Mouse (Mus musculus) MEL (cell line): Measurements from ENCODE around the gene Sorbs2. TPM values are rescaled to one million over a fixed set of nuclear protein-coding genes. Genes with fewer than 3 reads are reported as not detected.

Experiments used
- DNase-seq: peaks from one replicate; pipeline ENCODE4 v3.0.0; 2011; ENCODE audit warnings: low read depth, low spot score
- H3K27ac ChIP-seq: 2 replicates; pipeline ENCODE4 v1.5.1; 2012; ENCODE audit warnings: low read depth, mild to moderate bottlenecking, control low read depth, low read length, moderate library complexity; ENCODE audit not compliant: control insufficient read depth
- H3K27me3 ChIP-seq, 2 experiments: fragments of 150-350 bp in 1 of 2; sonication (generic) in 1 of 2; 2 replicates each; pipeline ENCODE4 v1.6.1; 2012; ENCODE audit warnings: low read length in 2 of 2, mild to moderate bottlenecking in 2 of 2, improper control_type of control experiment in 1 of 2, moderate library complexity in 1 of 2; ENCODE audit not compliant: insufficient read depth in 2 of 2, control insufficient read depth in 1 of 2
- H3K36me3 ChIP-seq, 2 experiments: 2 replicates each; pipeline ENCODE4 v1.6.1; 2012 to 2014; ENCODE audit warnings: low read length in 2 of 2, improper control_type of control experiment in 1 of 2, inconsistent platforms in 1 of 2, mild to moderate bottlenecking in 1 of 2; ENCODE audit not compliant: insufficient read depth in 2 of 2, control insufficient read depth in 1 of 2
- H3K4me1 ChIP-seq, 2 experiments: fragments of 150-350 bp in 1 of 2; sonication (generic) in 1 of 2; 2 replicates each; pipeline ENCODE4 v1.6.1; 2012; ENCODE audit warnings: low read length in 2 of 2, improper control_type of control experiment in 1 of 2, mild to moderate bottlenecking in 1 of 2; ENCODE audit not compliant: insufficient read depth in 2 of 2, control insufficient read depth in 1 of 2
- H3K4me3 ChIP-seq, 2 experiments: fragments of 150-350 bp in 1 of 2; sonication (generic) in 1 of 2; 2 replicates each; pipeline ENCODE4 v1.5.1; 2012; ENCODE audit warnings: low read depth in 2 of 2, low read length in 2 of 2, mild to moderate bottlenecking in 2 of 2, moderate library complexity in 2 of 2, control low read depth in 1 of 2, improper control_type of control experiment in 1 of 2; ENCODE audit not compliant: control insufficient read depth in 1 of 2, insufficient read depth in 1 of 2
- H3K79me2 ChIP-seq: 2 replicates; pipeline ENCODE4 v1.6.1; 2012; ENCODE audit warnings: mild to moderate bottlenecking, low read length, moderate library complexity; ENCODE audit not compliant: control insufficient read depth, poor library complexity, insufficient read depth
- H3K9ac ChIP-seq: 2 replicates; pipeline ENCODE4 v1.6.1; 2012; ENCODE audit warnings: low read depth, mild to moderate bottlenecking, control low read depth, low read length, moderate library complexity; ENCODE audit not compliant: control insufficient read depth, poor library complexity, severe bottlenecking
- H3K9me3 ChIP-seq: fragments of 150-350 bp; sonication (generic); replicated peaks from 2 replicates; pipeline ENCODE4 v1.6.1; 2012; ENCODE audit warnings: mild to moderate bottlenecking, low read length, improper control_type of control experiment, moderate library complexity; ENCODE audit not compliant: insufficient read depth
- BHLHE40 ChIP-seq: IDR thresholded peaks from 2 replicates; pipeline ENCODE4 v1.6.1; 2012; ENCODE audit warnings: low read depth, mild to moderate bottlenecking, inconsistent platforms, low read length, improper control_type of control experiment, borderline replicate concordance
- CHD1 ChIP-seq: IDR thresholded peaks from 2 replicates; pipeline ENCODE4 v1.6.1; 2012; ENCODE audit warnings: low read depth, mild to moderate bottlenecking, inconsistent platforms, low read length, improper control_type of control experiment
- ELF1 ChIP-seq: IDR thresholded peaks from 2 replicates; pipeline ENCODE4 v1.6.1; 2014; ENCODE audit warnings: low read depth, mild to moderate bottlenecking, inconsistent platforms, low read length, improper control_type of control experiment, moderate library complexity
- EP300 ChIP-seq, 2 experiments: IDR thresholded peaks; 2 replicates each; pipeline ENCODE4 v1.6.1; 2011; ENCODE audit warnings: improper control_type of control experiment in 2 of 2, low read length in 2 of 2, low read depth in 1 of 2, mild to moderate bottlenecking in 1 of 2
- ETS1 ChIP-seq: IDR thresholded peaks from 2 replicates; pipeline ENCODE4 v1.6.1; 2012; ENCODE audit warnings: low read depth, mild to moderate bottlenecking, inconsistent platforms, low read length, improper control_type of control experiment, moderate library complexity
- GATA1 ChIP-seq: IDR thresholded peaks from 2 replicates; pipeline ENCODE4 v1.6.1; 2011; ENCODE audit warnings: low read depth, low read length, improper control_type of control experiment
- HCFC1 ChIP-seq: IDR thresholded peaks from 2 replicates; pipeline ENCODE4 v1.6.1; 2012; ENCODE audit warnings: low read depth, mild to moderate bottlenecking, inconsistent platforms, low read length, improper control_type of control experiment, moderate library complexity
- JUND ChIP-seq: IDR thresholded peaks from 2 replicates; pipeline ENCODE4 v1.6.1; 2011; ENCODE audit warnings: low read depth, mild to moderate bottlenecking, improper control_type of control experiment, low read length
- KAT2A ChIP-seq: conservative IDR thresholded peaks from 2 replicates; pipeline ENCODE4 v1.6.1; 2012; ENCODE audit warnings: low read depth, low read length, improper control_type of control experiment, inconsistent platforms
- MAX ChIP-seq: IDR thresholded peaks from 2 replicates; pipeline ENCODE4 v1.6.1; 2011; ENCODE audit warnings: low read length, improper control_type of control experiment
- MAZ ChIP-seq: IDR thresholded peaks from 2 replicates; pipeline ENCODE4 v1.6.1; 2012; ENCODE audit warnings: low read depth, mild to moderate bottlenecking, inconsistent platforms, low read length, improper control_type of control experiment
- MEF2A ChIP-seq: IDR thresholded peaks from 2 replicates; pipeline ENCODE4 v1.6.1; 2014; ENCODE audit warnings: low read depth, mild to moderate bottlenecking, inconsistent platforms, low read length, improper control_type of control experiment; ENCODE audit not compliant: poor library complexity, insufficient replicate concordance, severe bottlenecking; ENCODE audit errors: extremely low read depth
- NELFE ChIP-seq: IDR thresholded peaks from 2 replicates; pipeline ENCODE4 v1.6.1; 2011; ENCODE audit warnings: low read depth, low read length, improper control_type of control experiment
- POLR2AphosphoS5 ChIP-seq: IDR thresholded peaks from 2 replicates; pipeline ENCODE4 v1.6.1; 2012; ENCODE audit warnings: low read depth, borderline replicate concordance, mild to moderate bottlenecking, inconsistent platforms, low read length, moderate library complexity, mixed read lengths
- RAD21 ChIP-seq: IDR thresholded peaks from 2 replicates; pipeline ENCODE4 v1.6.1; 2011; ENCODE audit warnings: mild to moderate bottlenecking, low read depth, low read length, improper control_type of control experiment
- RCOR1 ChIP-seq: IDR thresholded peaks from 2 replicates; pipeline ENCODE4 v1.6.1; 2012; ENCODE audit warnings: low read depth, mild to moderate bottlenecking, inconsistent platforms, low read length, improper control_type of control experiment
- SIN3A ChIP-seq: IDR thresholded peaks from 2 replicates; pipeline ENCODE4 v1.6.1; 2012; ENCODE audit warnings: low read length, improper control_type of control experiment, inconsistent platforms
- SMC3 ChIP-seq: IDR thresholded peaks from 2 replicates; pipeline ENCODE4 v1.6.1; 2011; ENCODE audit warnings: low read depth, low read length, improper control_type of control experiment
- TAL1 ChIP-seq: IDR thresholded peaks from 2 replicates; pipeline ENCODE4 v1.6.1; 2012; ENCODE audit warnings: mild to moderate bottlenecking, inconsistent platforms, low read length, moderate library complexity, mixed read lengths
- TCF12 ChIP-seq: IDR thresholded peaks from 2 replicates; pipeline ENCODE4 v1.6.1; 2014; ENCODE audit warnings: low read depth, mild to moderate bottlenecking, inconsistent platforms, low read length, improper control_type of control experiment, moderate library complexity
- UBTF ChIP-seq: IDR thresholded peaks from 2 replicates; pipeline ENCODE4 v1.6.1; 2012; ENCODE audit warnings: low read depth, mild to moderate bottlenecking, inconsistent platforms, low read length, improper control_type of control experiment, moderate library complexity, borderline replicate concordance; ENCODE audit not compliant: insufficient read depth
- USF1 ChIP-seq: IDR thresholded peaks from 2 replicates; pipeline ENCODE4 v1.6.1; 2014; ENCODE audit warnings: low read depth, mild to moderate bottlenecking, inconsistent platforms, low read length, improper control_type of control experiment, moderate library complexity
- ZC3H11A ChIP-seq: IDR thresholded peaks from 2 replicates; pipeline ENCODE4 v1.6.1; 2012; ENCODE audit warnings: low read depth, mild to moderate bottlenecking, inconsistent platforms, low read length, improper control_type of control experiment
- ZMIZ1 ChIP-seq: IDR thresholded peaks from 2 replicates; pipeline ENCODE4 v1.6.1; 2012; ENCODE audit warnings: low read depth, mild to moderate bottlenecking, inconsistent platforms, low read length, improper control_type of control experiment, moderate library complexity
- polyA plus RNA-seq, 2 experiments: library from polyadenylated mRNA; stranded (reverse) in 1 of 2; unstranded in 1 of 2; fragments of >175 nt in 1 of 2; fragments of >200 nt in 1 of 2; gene quantifications; 2 replicates each; pipeline versions ENCODE4 v1.2.1 to v1.2.4; 2012; ENCODE audit warnings: low replicate concordance in 2 of 2, low read depth in 1 of 2; ENCODE audit not compliant: insufficient read length in 2 of 2, insufficient read depth in 1 of 2, missing spikeins in 1 of 2
- total RNA-seq: library from RNA; depleted of rRNA; stranded (reverse); fragments of 300-350 nt; gene quantifications from 2 replicates; pipeline ENCODE4 v1.2.3, GENCODE M21; 2012

Gene Sorbs2
- total and polyA plus RNA-seq, 3 experiments, result not detected

DNA sequence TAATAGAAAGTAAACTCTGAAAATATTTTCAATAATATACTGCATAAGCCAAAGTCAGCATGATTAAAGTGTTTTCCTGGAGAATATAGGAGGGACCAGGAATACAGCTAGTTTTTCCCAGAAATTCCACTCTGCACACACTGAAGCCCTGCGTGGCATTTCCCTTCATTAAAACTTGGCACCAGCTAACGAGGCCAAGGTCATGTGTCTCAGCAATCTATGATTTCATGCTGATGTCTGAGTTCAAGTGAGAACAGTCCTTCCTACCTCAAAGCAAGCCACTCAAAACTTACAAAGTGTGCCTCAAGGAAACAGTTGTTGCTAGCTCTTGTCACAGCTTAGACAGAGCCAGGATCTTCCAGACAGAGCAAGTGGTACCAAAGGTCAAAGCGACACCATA is 173.6 kb downstream of the Sorbs2 start:
- DNase-seq, result no peak
- Histone ChIP-seq H3K27me3 (no peaks in the 10 kb centered on the region), H3K36me3 (no peaks in the 10 kb centered on the region), H3K9ac (no peak overlapping the region), H3K27ac (no peak overlapping the region), H3K4me1 (no peaks in the 10 kb centered on the region), H3K79me2 (no peaks in the 10 kb centered on the region), H3K4me3 (no peak overlapping the region), H3K9me3 (no peaks in the 10 kb centered on the region)
- TF ChIP-seq CHD1 (no peak), MEF2A (no peak), MAX (no peak), JUND (no peak), GATA1 (no peak), RAD21 (no peak), SIN3A (no peak)

DNA sequence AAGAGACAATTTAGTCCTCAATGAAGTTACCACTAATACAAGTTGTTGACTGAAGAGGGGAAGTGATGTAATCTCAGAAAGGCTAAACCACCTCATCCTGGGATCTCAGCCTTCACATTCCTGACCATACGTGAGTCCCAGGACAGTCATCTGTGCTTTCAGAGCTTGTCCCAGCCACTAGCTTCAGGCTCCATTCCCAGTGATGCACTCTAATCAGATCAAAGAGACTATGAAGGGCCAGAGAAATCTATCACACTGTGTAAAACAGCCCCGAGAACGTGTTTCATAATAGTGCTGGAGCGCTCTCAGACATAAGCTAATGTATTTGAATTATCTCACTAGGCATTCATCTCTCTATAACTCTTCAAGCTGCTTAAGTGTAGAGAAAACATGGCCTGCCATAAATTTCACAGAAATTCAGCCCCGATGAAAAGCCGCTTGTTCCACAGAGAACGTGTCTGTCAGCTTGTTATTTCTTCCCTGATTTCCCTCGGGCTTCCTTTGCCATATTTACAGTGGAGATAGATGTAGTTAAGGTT is 175.3 kb downstream of the Sorbs2 start:
- Histone ChIP-seq H3K9ac (no peak overlapping the region), H3K4me1 (no peaks in the 10 kb centered on the region), H3K27me3 (no peaks in the 10 kb centered on the region), H3K27ac (no peak overlapping the region), H3K9me3 (no peaks in the 10 kb centered on the region)
- DNase-seq, result no peak
- TF ChIP-seq TAL1 (no peak), POLR2AphosphoS5 (no peak), CHD1 (no peak), USF1 (no peak), SMC3 (no peak), TCF12 (no peak), NELFE (no peak)
- TF ChIP-seq, all 39 proteins: peak for 0
- Histone ChIP-seq H3K4me3 (no peak overlapping the region), H3K79me2 (no peaks in the 10 kb centered on the region), H3K36me3 (no peaks in the 10 kb centered on the region)

DNA sequence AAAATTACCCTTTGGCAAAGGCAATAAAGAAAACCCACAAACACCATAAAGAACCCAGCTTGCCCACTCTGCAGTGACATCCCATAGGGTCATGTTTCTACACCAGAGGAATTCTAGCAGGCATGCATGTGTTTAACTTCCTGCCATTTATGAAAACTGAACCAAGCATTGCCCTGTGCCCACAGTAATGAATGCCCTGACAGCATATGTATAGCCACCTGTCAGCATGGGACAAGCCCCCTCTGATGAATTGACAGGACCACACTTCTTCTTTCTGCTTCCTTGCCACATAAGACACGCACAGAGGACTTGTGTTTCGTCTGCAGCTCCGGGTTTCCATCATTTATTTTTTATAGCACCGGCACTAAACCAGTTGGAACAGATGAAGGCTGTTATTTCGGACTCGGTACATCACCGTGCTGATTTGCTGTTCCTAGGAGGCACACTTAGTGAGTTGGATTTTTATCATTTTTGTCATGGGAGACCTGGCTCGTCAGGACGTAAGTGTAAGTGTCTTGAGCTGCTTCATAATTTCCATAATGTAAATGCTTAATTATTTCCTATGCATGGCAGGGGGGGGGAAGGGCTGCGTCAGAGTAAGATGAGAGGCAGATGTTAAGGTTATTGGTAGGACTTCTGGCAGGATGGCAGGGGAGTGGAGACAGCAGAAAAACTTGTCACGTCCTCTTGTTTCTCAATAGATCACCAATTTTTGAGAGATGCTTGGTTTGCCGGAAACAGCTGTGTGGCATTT is 180.5 kb downstream of the Sorbs2 start:
- H3K4me1 ChIP-seq, result no peaks in the 10 kb centered on the region
- H3K4me3 ChIP-seq, result no peak overlapping the region
- no peaks in the 10 kb centered on the region for H3K36me3 ChIP-seq
- no peaks in the 10 kb centered on the region for H3K9me3 ChIP-seq
- no peaks in the 10 kb centered on the region for H3K27me3 ChIP-seq
- H3K27ac ChIP-seq, result no peak overlapping the region
- no peaks in the 10 kb centered on the region for H3K79me2 ChIP-seq
- TF ChIP-seq BHLHE40 (no peak), MAZ (no peak), RCOR1 (no peak), USF1 (no peak), ZC3H11A (no peak), SMC3 (no peak), MEF2A (no peak), HCFC1 (no peak), UBTF (no peak), GATA1 (no peak), SIN3A (no peak), KAT2A (no peak), ELF1 (no peak), EP300 (IDR thresholded peaks at IDR 0.05; ENCODE audit: low read depth in 1 of 2, low read length in 2 of 2) (no peak), ZMIZ1 (no peak), TCF12 (no peak), ETS1 (no peak)
- H3K9ac ChIP-seq, result no peak overlapping the region
- DNase-seq, result no peak
